Mouse (Mus musculus) CD4-positive helper T cell, adult 2 months (primary cell): Measurements from ENCODE around the gene Gm5788.
"Not testable (repeated sequence)": the region's sequence is repeated elsewhere in the genome, so short reads cannot be mapped to it uniquely, and the experiment has no call there.

Experiments used
- DNase-seq: peaks from one replicate; pipeline ENCODE4 v3.0.0-alpha.2; 2012; ENCODE audit warnings: low read depth, missing footprints, low spot score

Gm5788 gene

DNA sequence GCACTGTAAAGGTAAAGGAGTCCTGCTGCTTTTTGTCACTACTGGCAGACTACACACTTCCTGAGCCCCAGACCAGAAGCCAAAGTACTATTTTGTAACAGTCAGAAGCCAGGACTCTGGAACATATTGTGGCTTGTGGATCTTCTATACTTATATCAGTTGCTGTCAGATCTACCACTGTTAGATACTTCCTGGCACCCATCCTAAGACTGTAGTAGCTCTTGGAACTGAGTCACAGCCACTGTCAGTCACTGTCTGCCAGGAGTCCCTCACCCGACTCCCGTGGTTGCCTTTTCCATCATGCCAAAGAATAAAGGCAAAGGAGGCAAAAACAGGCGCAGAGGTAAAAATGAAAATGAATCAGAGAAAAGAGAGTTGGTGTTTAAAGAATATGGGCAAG is at the start of gene Gm5788:
TSS of gene Gm5788 (plus strand) at position 301 of the 400 bp plus-strand sequence.
- DNase-seq: not testable (repeated sequence)

DNA sequence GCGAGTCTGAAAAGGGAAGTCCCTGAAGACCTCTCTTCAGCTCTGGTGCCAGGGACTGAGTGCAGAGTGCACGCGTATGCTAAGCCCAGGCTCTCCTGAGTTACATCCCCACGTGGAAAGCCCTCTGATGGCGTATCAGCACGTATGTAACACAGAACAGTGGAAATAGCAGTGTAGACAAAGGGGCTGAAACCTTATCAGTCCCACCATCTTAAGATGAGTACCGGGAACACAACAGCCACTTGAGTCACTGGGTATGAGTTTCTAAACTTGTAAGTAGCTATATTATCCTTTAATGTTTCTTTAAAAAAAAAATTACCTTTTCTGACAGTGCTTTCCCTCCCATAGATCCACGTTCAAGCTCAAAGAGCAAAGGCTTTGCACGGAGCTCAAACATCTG is 45.1 kb upstream of the Gm5788 start:
- DNase-seq: no peak

DNA sequence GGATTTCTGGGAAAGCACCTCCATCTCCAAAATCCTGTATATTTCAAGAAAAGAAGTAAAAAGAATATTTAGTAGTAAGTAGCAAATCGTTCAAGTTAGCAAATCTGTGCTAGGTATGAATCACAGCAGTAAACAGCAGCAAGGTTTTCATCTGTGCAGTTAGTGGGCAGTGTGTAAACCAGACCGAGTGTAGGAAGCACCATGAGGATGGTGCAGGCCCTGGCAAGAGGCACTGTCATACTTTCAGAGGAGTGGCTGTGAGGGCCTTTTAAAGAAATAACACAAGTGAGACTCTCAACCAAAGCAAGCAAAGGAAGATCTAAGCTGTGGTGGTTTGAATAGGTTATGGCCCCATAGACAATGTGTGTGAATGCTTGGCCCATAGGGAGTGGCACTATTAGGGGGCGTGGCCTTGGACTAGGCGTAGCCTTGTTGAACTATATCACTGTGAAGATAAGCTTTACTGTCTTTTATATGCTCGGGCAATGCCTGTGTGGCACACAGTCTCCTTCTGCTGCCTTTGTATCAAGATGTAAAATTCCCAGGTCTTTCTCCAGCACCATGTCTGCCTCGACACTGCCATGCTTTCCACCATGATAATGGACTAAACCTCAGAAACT is 29.7 kb upstream of the Gm5788 start:
- no peak for DNase-seq

DNA sequence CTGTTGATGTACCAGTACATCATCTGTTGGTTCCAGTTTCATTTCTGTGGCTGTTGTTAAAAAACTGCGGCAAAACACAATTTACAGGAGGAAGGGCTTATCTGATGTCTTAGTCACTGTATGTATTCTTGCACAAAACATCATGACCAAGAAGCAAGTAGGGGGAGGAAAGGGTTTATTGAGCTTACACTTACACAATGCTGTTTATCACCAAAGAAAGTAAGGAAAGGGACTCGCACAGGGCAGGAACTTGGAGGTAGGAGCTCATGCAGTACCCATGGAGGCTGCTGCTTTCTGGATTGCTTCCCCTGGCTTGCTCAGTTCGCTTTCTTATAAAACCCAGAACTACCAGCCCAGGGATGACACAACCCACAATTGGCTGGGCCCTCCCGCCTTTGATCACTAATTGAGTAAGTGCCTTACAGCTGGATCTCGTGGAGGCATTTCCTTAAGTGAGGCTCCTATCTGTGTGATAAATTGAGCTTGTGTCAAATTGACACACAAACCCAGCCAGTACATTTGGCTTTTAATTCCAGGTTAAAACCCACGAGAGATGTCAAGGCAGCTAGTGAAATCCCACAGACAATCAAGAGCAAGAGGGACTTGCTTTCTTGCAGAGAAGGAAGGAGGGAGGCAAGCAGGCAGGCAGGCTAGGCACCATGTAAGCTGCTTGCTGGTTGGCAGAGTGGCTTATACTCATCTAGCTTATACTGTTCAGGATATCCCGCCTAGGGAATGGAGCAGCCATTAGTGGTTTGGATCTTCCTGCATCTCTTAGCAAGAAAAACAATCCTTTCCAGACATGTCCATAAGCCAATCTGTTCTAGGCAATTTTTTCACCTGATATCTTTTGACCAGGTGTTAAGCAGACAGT is 24.0 kb upstream of the Gm5788 start:
- peak; percentile 50 for DNase-seq

DNA sequence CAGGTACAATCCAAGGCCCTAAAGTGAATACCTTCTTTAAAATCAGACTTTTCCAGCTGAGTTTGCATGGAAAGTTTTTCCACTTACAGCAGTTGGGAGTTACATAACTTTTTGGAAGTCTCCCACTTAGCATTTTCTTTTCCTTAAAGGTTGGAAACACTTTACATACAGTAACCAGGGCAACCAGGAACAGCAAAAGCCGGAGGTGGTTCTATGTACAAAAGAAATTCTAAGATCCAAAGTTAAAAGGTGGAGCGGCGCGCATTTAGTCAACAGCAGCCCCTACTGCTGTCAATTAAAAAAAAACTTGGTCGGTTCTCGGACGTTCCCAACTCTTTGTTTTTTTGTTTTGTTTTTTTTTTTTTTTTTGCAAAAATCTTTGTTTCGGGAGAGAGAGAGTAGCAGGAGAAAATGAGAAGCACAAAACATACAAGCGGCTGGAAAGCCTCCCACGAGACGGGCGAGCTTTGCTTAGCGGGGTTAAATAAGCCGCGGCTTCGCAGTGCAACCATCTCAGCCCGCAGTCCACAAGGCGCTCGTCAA is 23.0 kb upstream of the Gm5788 start:
- no peak for DNase-seq

DNA sequence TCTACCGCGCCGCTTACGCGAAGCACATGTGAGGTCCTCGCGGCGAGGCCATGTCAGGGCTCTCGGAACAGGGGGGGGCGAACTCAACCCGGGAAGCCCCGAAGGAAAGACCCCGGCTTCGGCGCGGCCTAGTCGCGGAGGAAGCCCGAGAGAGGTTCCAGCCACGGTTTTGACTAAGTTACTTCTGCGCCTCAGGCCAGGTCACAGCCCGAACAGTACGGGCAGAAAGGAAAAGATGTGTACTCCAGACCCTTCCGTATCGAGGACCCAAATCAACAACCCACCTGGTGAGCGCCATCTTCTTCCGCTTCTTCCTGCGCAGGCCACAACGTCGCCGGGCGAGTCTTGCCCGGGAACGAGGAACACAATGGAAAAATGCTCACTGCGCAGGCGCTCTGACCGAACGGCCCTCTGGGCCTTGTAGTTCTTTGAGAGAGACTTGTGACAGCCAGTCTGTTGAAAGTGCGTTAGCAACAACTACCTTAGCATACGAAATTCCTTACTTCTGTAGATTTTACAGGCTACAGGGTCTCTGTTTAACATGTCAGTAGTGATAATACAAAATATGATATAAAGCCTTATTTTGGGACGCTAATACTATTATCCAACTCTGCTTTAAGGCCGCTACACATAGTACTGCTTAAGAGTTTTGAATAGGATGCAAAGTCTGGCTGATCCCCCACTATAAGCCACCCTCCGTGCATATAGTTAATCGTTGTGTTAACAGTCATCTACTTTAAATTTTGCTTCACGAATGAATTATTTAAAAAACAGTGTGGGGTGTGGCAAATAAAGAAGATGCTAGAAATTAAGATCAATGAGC is 22.3 kb upstream of the Gm5788 start, which contains the start of gene Snw1:
TSS of gene Snw1 (minus strand) at position 311 of the 823 bp plus-strand sequence.
- peak; percentile 96 for DNase-seq

DNA sequence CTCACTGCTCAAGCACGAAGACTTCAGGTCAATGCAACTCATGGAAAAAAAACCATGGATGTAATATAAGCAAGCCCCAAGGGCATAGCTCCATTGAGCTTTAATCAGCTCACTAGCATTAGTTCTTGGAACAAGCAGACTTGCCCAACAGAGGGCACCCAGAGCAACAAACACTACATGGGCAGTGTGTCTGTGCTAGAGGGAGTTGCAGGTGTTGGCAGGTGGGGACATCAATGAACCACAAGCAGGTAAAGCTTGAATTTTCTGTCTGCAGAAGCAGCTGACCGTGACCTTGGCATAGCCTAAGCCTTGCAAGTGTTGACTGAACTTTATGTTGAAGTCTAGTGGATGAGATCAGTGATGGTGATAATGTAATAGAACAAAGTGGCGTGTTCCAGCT is 19.8 kb upstream of the Gm5788 start:
- DNase-seq: no peak

DNA sequence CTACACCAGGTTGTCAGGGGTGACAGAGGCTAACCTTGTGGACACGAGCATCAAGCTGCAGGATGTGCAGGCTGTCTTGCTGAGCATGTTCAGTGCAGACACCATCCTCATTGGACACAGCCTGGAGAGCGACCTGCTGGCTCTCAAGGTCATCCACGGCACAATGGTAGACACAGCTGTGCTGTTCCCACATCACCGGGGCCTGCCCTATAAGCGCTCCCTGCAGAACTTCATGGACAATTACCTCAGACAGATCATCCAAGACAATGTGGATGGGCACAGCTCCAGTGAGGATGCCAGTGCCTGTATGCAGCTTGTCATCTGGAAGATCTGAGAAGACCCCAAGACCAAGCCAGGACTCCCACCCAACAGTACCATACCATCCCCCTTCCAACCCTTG is 12.0 kb upstream of the Gm5788 start:
- DNase-seq: not testable (repeated sequence)

DNA sequence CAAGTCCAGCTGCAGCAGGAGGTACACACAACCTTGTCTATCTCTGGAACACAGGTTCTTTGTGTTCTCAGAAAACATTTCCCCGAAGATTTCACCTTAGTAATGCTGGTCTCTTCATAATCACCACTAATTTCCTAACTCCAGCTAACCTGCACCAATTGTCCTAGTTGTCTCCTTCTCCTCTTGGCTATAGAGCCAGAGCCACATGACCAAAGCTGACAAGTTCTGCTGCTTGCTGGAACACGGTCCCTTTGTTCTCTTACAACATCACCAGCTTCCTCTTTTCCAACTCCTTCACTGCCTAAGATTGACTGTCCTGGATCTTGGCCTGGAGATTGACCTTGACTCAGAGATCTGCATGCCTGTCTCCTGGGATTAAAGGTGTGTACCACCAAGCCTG is 5.8 kb upstream of the Gm5788 start:
- DNase-seq: not testable (repeated sequence)

DNA sequence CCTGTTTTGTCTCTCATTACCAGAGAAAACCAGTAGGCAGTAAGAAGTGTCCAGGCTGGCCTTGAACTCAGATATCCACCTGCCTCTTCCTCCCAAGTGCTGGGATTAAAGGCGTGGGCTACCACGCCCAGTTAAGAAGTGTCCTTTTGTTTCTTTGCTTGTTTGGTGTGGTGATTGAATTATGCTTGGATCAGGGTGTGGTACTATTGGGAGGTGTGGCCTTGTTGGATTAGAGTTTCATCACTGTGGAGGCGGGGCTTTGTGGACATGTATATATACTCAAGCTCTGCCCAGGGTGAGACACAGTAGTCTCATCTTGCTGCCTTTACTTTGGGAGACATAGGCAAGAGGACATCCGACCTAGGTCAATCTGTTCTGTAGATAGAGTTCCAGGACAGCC is 19.5 kb downstream of the Gm5788 start, which contains the start of gene Gm8300:
TSS of gene Gm8300 (plus strand) at position 301 of the 400 bp plus-strand sequence.
- not testable (repeated sequence) for DNase-seq

DNA sequence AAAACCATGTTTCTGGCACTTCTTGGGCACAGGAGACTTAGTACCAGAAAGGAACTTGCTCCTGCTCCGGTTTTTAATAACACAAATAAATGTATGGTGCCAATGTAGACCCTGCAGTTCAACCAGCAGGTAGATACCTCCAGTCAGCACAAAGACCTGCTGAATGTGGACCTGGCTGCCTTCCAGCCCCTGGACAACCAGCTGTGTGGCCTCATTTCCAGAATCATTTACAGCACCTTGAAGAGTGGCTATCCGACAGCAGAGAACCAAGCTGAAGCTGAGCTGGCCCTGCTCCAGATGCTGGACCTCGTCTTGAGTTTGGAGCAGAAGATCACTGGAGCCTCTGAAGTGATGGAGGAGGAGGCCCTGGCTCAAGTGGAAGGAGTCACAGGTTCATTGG is 25.1 kb downstream of the Gm5788 start:
- not testable (repeated sequence) for DNase-seq

DNA sequence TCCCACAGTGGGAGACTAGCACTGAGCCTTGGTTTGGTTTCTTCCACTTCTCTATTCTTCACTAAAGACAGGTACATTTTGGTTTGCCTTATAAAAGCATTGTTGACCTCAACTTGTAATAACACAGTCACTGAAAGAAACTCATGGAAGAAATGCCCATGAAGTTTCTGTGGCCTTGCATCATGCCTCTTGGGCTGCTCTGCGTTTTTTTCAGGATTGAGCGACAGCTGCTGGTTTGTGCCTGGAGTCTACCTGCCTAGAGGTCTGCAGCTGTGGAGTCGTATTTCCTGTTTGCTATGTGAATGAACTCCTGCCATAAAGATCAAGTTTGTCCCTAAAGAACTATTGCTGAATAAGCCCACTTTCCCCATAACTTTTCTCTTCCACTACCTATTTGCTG is 49.4 kb downstream of the Gm5788 start:
- DNase-seq: no peak
